Mouse (Mus musculus): ENCODE results near the gene Hist1h2bf.

DNA sequence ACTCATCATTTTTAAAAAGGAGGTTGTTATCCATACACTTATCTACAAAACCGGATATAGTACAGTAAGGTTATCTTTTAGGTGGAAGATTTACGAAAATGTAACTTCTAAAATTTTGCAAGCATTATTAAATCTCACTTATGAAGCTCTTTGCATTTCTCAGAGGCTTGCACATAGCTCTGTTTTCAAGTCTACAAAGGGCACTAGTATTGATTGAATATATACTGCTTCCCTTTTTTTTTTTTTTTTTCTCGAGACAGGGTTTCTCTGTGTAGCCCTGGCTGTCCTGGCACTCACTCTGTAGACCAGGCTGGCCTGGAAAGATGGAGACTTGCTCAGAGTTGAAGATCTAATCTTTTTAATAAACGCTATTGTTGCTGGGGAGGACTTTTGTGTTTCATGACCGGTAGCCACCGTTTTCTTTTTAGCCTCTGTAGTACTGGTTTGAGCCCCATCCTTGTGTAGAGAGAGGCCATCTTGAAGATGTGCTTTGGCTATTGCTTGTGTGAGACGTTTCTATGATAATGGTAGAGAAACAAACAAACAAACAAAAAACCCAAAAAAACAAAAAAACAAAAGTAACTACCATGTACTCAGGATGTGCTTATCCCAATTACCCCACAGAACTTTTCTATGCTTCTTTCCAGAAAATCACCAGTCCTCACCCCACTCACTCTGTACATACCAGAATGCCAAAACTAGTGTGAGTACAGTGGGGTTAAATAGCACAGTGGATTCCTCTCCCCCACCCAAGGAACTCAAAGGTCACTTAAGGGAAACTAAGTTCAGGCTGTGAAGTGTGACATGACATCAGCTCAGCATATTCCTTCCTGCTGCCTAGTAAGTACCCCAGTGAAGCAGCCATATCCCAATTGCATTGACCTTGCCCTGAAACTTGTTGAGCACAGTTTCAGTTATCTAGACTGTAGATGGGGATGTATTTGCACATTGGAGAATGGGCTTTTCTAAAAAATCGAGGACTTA is 21.8 kb downstream of the Hist1h2bf start:
- TF ChIP-seq CTCF (IDR thresholded peaks at IDR 0.05; ENCODE audit: borderline replicate concordance, insufficient read depth, low read length) = no peak
- TF ChIP-seq POLR2A (IDR thresholded peaks at IDR 0.05; ENCODE audit: low read depth, low read length) = no peak
